ENCODE assay signal across 15 mouse cellular contexts in the genomic region with DNA sequence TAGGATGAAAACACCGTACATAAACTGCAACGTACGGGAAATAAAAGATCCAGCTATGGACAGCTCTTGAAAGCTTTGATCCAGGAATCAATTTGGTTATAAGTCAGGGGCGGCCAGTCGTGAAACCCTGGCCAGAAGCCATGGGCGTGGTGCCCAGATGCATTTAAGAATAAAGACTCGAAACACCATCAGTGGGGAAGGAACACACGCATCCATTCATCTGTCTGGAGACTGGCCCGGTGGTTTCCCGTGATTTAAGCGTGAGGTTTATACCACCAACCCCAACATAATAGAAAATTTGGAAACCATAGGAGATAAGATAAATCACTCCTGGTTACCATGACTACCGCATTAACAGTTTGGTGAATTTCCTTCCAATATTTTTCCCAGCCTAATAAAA. TPM values are rescaled to one million over a fixed set of nuclear protein-coding genes. Genes with fewer than 3 reads are reported as not detected.
DNase-seq lines count a peak whose midpoint lies in the region; ATAC-seq and TF ChIP-seq lines count a peak whose summit lies in the region.
"Had no signal": no experiment of that assay in that cellular context is flagged by ENCODE, and none has a peak within 500 bp of the region (broad histone marks: within the 10 kb centered on the region; RNA-seq: fewer than 3 reads in every experiment).

No protein-coding gene starts in this region.

- H3K36me3 ChIP-seq in embryonic facial prominence, embryonic 14.5 days (ENCODE audit: control insufficient read depth, insufficient read depth, low read length) = no peaks in the 10 kb centered on the region
- H3K36me3 ChIP-seq in embryonic facial prominence, embryonic 10.5 days (replicated peaks) = no peaks in the 10 kb centered on the region
- H3K36me3 ChIP-seq in midbrain, embryonic 11.5 days (ENCODE audit: control insufficient read depth, insufficient read depth, low read length) = no peaks in the 10 kb centered on the region
- H3K36me3 ChIP-seq in midbrain, embryonic 10.5 days = peaks cover 12% of the 10 kb centered on the region
- no peaks in the 10 kb centered on the region for H3K36me3 ChIP-seq in limb, embryonic 14.5 days (ENCODE audit: control insufficient read depth, insufficient read depth, low read length)
- H3K36me3 ChIP-seq in neural tube, embryonic 14.5 days (ENCODE audit: control insufficient read depth, insufficient read depth, low read length) = no peaks in the 10 kb centered on the region
- H3K36me3 ChIP-seq: heart, embryonic 10.5 days; liver, embryonic 13.5 days had no signal

- no peak overlapping the region for H3K9ac ChIP-seq in embryonic facial prominence, embryonic 14.5 days (ENCODE audit: low read depth, low read length)
- H3K9ac ChIP-seq in midbrain, embryonic 11.5 days (ENCODE audit: low read length) = no peak overlapping the region
- H3K9ac ChIP-seq in limb, embryonic 14.5 days (ENCODE audit: low read depth, low read length, severe bottlenecking) = no peak overlapping the region
- no peak overlapping the region for H3K9ac ChIP-seq in neural tube, embryonic 14.5 days (replicated peaks; ENCODE audit: low read depth, low read length)
- H3K9ac ChIP-seq: liver, embryonic 13.5 days had no signal

- no peaks in the 10 kb centered on the region for H3K4me1 ChIP-seq in embryonic facial prominence, embryonic 14.5 days (ENCODE audit: control insufficient read depth, insufficient read depth, low read length)
- H3K4me1 ChIP-seq in embryonic facial prominence, embryonic 10.5 days = peaks cover 42% of the 10 kb centered on the region
- peaks cover 43% of the 10 kb centered on the region for H3K4me1 ChIP-seq in midbrain, embryonic 11.5 days (ENCODE audit: control insufficient read depth, insufficient read depth, low read length)
- peaks cover 78% of the 10 kb centered on the region for H3K4me1 ChIP-seq in midbrain, embryonic 10.5 days
- peaks cover 3% of the 10 kb centered on the region; the same call in 1 of the 2 replicates for H3K4me1 ChIP-seq in limb, embryonic 14.5 days (ENCODE audit: control insufficient read depth, insufficient read depth, low read length)
- peaks cover 54% of the 10 kb centered on the region for H3K4me1 ChIP-seq in neural tube, embryonic 14.5 days (ENCODE audit: control insufficient read depth, insufficient read depth, low read length)
- H3K4me1 ChIP-seq: heart, embryonic 10.5 days; liver, embryonic 13.5 days had no signal

- H3K27me3 ChIP-seq in embryonic facial prominence, embryonic 14.5 days (replicated peaks; ENCODE audit: control insufficient read depth, insufficient read depth, low read length) = no peaks in the 10 kb centered on the region
- H3K27me3 ChIP-seq in embryonic facial prominence, embryonic 10.5 days (replicated peaks; ENCODE audit: low read depth, poor library complexity, severe bottlenecking) = peaks cover 16% of the 10 kb centered on the region
- no peaks in the 10 kb centered on the region for H3K27me3 ChIP-seq in midbrain, embryonic 11.5 days (ENCODE audit: control insufficient read depth, insufficient read depth, low read length)
- H3K27me3 ChIP-seq in midbrain, embryonic 10.5 days (ENCODE audit: low read depth, poor library complexity, severe bottlenecking) = peaks cover 12% of the 10 kb centered on the region
- H3K27me3 ChIP-seq in limb, embryonic 14.5 days (ENCODE audit: control insufficient read depth, insufficient read depth, low read length) = no peaks in the 10 kb centered on the region
- no peaks in the 10 kb centered on the region for H3K27me3 ChIP-seq in neural tube, embryonic 14.5 days (ENCODE audit: control insufficient read depth, insufficient read depth, low read length)
- H3K27me3 ChIP-seq: liver, embryonic 13.5 days had no signal

- H3K4me2 ChIP-seq in embryonic facial prominence, embryonic 14.5 days (ENCODE audit: low read depth, low read length) = no peak overlapping the region
- peak overlapping the region; percentile 7; the same call in 1 of the 2 replicates for H3K4me2 ChIP-seq in midbrain, embryonic 11.5 days
- H3K4me2 ChIP-seq in limb, embryonic 14.5 days (replicated peaks; ENCODE audit: low read depth, low read length, severe bottlenecking) = no peak overlapping the region
- peak overlapping the region; percentile 9; the same call in 1 of the 2 replicates for H3K4me2 ChIP-seq in neural tube, embryonic 14.5 days (ENCODE audit: low read depth, low read length)
- H3K4me2 ChIP-seq: liver, embryonic 13.5 days had no signal

- DNase-seq in embryonic facial prominence, embryonic 14.5 days (ENCODE audit: low spot score) = peak; percentile 74
- no peak for DNase-seq in embryonic facial prominence, embryonic 10.5 days (ENCODE audit: low spot score)
- no peak for DNase-seq in midbrain, embryonic 11.5 days (ENCODE audit: low spot score, missing footprints)
- no peak for DNase-seq in midbrain, embryonic 10.5 days (ENCODE audit: low spot score)
- DNase-seq in limb, embryonic 14.5 days (ENCODE audit: low spot score) = peak; percentile 63
- no peak for DNase-seq in thymus, postnatal 0 days (ENCODE audit: low spot score)
- DNase-seq: adrenal gland, postnatal 14 days; liver, embryonic 13.5 days; lung, postnatal 36 days had no signal

- ATAC-seq in embryonic facial prominence, embryonic 14.5 days (ENCODE audit: low read depth) = no peak
- no peak for ATAC-seq in midbrain, embryonic 11.5 days (ENCODE audit: low FRiP score)
- peak; percentile 63 for ATAC-seq in limb, embryonic 14.5 days (ENCODE audit: low FRiP score, low read depth)
- ATAC-seq in neural tube, embryonic 14.5 days (ENCODE audit: low read depth) = peak; percentile 73
- no peak for ATAC-seq in erythroblast, adult 5-6 weeks (replicated peaks; ENCODE audit: low FRiP score, poor library complexity, severe bottlenecking)

- no peak for TF ChIP-seq POLR2A in limb, embryonic 14.5 days (IDR thresholded peaks at IDR 0.05; ENCODE audit: borderline replicate concordance, extremely low read depth, insufficient read depth, insufficient read length)

- no peak overlapping the region for H3K4me3 ChIP-seq in embryonic facial prominence, embryonic 14.5 days (ENCODE audit: low read depth, low read length)
- H3K4me3 ChIP-seq in embryonic facial prominence, embryonic 10.5 days = no peak overlapping the region
- H3K4me3 ChIP-seq in midbrain, embryonic 11.5 days (ENCODE audit: low read depth, low read length) = no peak overlapping the region
- no peak overlapping the region for H3K4me3 ChIP-seq in midbrain, embryonic 10.5 days
- H3K4me3 ChIP-seq in limb, embryonic 14.5 days (replicated peaks; ENCODE audit: low read length) = no peak overlapping the region
- no peak overlapping the region for H3K4me3 ChIP-seq in neural tube, embryonic 14.5 days (ENCODE audit: low read depth, low read length)
- H3K4me3 ChIP-seq: heart, embryonic 10.5 days; liver, embryonic 13.5 days had no signal

- H3K9me3 ChIP-seq in embryonic facial prominence, embryonic 14.5 days (ENCODE audit: control insufficient read depth, low read length) = no peaks in the 10 kb centered on the region
- no peaks in the 10 kb centered on the region for H3K9me3 ChIP-seq in embryonic facial prominence, embryonic 10.5 days
- H3K9me3 ChIP-seq in midbrain, embryonic 11.5 days (ENCODE audit: control insufficient read depth, low read length) = no peaks in the 10 kb centered on the region
- no peaks in the 10 kb centered on the region for H3K9me3 ChIP-seq in midbrain, embryonic 10.5 days (replicated peaks)
- H3K9me3 ChIP-seq in limb, embryonic 14.5 days (ENCODE audit: control insufficient read depth, low read length) = no peaks in the 10 kb centered on the region
- no peaks in the 10 kb centered on the region for H3K9me3 ChIP-seq in neural tube, embryonic 14.5 days (ENCODE audit: control insufficient read depth, low read length)
- H3K9me3 ChIP-seq: heart, embryonic 10.5 days; liver, embryonic 13.5 days had no signal

- 40% methylated on average over 12 of the region's 12 CpGs for WGBS in embryonic facial prominence, embryonic 14.5 days
- WGBS in embryonic facial prominence, embryonic 10.5 days = 84% methylated on average over 12 of the region's 12 CpGs
- 53% methylated on average over 12 of the region's 12 CpGs for WGBS in midbrain, embryonic 11.5 days
- 74% methylated on average over 12 of the region's 12 CpGs for WGBS in midbrain, embryonic 10.5 days
- 31% methylated on average over 12 of the region's 12 CpGs for WGBS in limb, embryonic 14.5 days
- 16% methylated on average over 12 of the region's 12 CpGs for WGBS in neural tube, embryonic 14.5 days

- no peak overlapping the region for H3K27ac ChIP-seq in embryonic facial prominence, embryonic 14.5 days (replicated peaks; ENCODE audit: low read depth, low read length)
- H3K27ac ChIP-seq in embryonic facial prominence, embryonic 10.5 days (replicated peaks) = no peak overlapping the region
- H3K27ac ChIP-seq in midbrain, embryonic 11.5 days (ENCODE audit: low read depth, low read length) = no peak overlapping the region; the same call in 1 of the 2 replicates
- H3K27ac ChIP-seq in midbrain, embryonic 10.5 days (replicated peaks) = no peak overlapping the region
- H3K27ac ChIP-seq in limb, embryonic 14.5 days (replicated peaks; ENCODE audit: low read depth, low read length) = no peak overlapping the region
- H3K27ac ChIP-seq in neural tube, embryonic 14.5 days (ENCODE audit: low read depth, low read length) = peak overlapping the region; percentile 48; the same call in 1 of the 2 replicates
- H3K27ac ChIP-seq: heart, embryonic 10.5 days; liver, embryonic 13.5 days had no signal

RNA-seq across cellular contexts. Expression of a gene that starts 16.9 kb away (rescaled TPM):
- polyA plus RNA-seq in embryonic facial prominence, embryonic 14.5 days (2014; fragmentation: Nextera tagmentation; extraction: Ambion mirVana) = 4.8 and 4.9 TPM in 2 replicates
- 2.9 and 3.4 TPM in 2 replicates for polyA plus RNA-seq in embryonic facial prominence, embryonic 10.5 days (2016; fragmentation: Nextera tagmentation; extraction: Ambion mirVana)
- 23.0 and 25.6 TPM in 2 replicates for polyA plus RNA-seq in midbrain, embryonic 11.5 days (2014; fragmentation: Nextera tagmentation; extraction: Ambion mirVana)
- polyA plus RNA-seq in midbrain, embryonic 10.5 days (2016; fragmentation: Nextera tagmentation; extraction: Ambion mirVana) = 8.9 and 14.3 TPM in 2 replicates
- 13.9 and 16.5 TPM in 2 replicates for polyA plus RNA-seq in limb, embryonic 14.5 days (2012; rRNA removed)
- polyA plus RNA-seq in limb, embryonic 14.5 days (2014; fragmentation: Nextera tagmentation; extraction: Ambion mirVana) = 4.8 and 10.9 TPM in 2 replicates
- polyA plus RNA-seq in neural tube, embryonic 14.5 days (2014; fragmentation: Nextera tagmentation; extraction: Ambion mirVana) = 62.2 and 67.5 TPM in 2 replicates
- not detected in 2 replicates for total RNA-seq in erythroblast, adult 5-6 weeks (2015; ENCODE audit: low replicate concordance)
- not detected in 2 replicates for total RNA-seq in erythroblast, adult 5-6 weeks (2017; ENCODE audit: low replicate concordance)
- 0.50 and 0.60 TPM in 2 replicates for polyA plus RNA-seq in thymus, postnatal 0 days (2015; fragmentation: Nextera tagmentation; extraction: Ambion mirVana)
- total RNA-seq: common myeloid progenitor, adult 5-6 weeks; gastrocnemius, adult 8-10 months; hematopoietic stem cell, adult 5-6 weeks had no signal

Comparison
In these comparisons a context has a peak if more than half of its experiments do, and no peak if none do; other contexts are left out.
1. DNase-seq: peak in embryonic facial prominence, embryonic 14.5 days (single experiment) and limb, embryonic 14.5 days (single experiment); none in embryonic facial prominence, embryonic 10.5 days (single experiment), midbrain, embryonic 11.5 days (single experiment), midbrain, embryonic 10.5 days (single experiment) and thymus, postnatal 0 days (single experiment).
2. ATAC-seq: peak in limb, embryonic 14.5 days (single experiment) and neural tube, embryonic 14.5 days (single experiment); none in embryonic facial prominence, embryonic 14.5 days (single experiment), midbrain, embryonic 11.5 days (single experiment) and erythroblast, adult 5-6 weeks (single experiment).
3. H3K4me2 ChIP-seq: peak in midbrain, embryonic 11.5 days (single experiment) and neural tube, embryonic 14.5 days (single experiment); none in embryonic facial prominence, embryonic 14.5 days (single experiment) and limb, embryonic 14.5 days (single experiment).